In the genomic region with DNA sequence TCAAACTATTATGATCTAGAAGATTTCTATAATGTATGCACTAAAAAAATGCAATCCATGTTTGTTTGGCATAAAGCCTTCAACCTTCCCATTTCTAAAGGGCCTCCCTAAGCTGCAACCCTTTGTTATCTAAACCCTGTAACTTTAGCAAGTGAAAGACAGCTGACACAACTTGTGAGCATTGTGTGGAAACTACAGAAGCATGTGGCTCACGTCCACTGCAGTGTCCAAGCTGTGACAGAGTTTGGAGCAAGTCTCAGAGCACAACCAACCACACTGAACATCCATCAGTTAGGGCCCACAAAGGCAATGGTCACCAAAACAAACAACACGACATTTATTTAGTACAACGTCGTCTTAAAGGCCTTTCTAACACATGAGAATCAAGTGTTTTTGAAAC, we compare ENCODE assay signal across 30 mouse cellular contexts.
"Had no signal": no experiment of that assay in that cellular context is flagged by ENCODE, and none has a peak within 500 bp of the region (broad histone marks: within the 10 kb centered on the region; RNA-seq: fewer than 3 reads in every experiment).

No protein-coding gene starts in this region.

- H3K4me3 ChIP-seq: left cerebral cortex, adult 2 months; limb, embryonic 10.5 days; limb, embryonic 12.5 days; limb, embryonic 13.5 days; limb, embryonic 15.5 days; liver, embryonic 12.5 days; liver, embryonic 13.5 days; liver, embryonic 15.5 days; lung, embryonic 15.5 days; megakaryocyte, embryonic 14.5 days; midbrain, embryonic 10.5 days; midbrain, embryonic 12.5 days; midbrain, embryonic 13.5 days; midbrain, embryonic 15.5 days; myocyte; neural tube, embryonic 12.5 days; neural tube, embryonic 13.5 days had no signal

- H3K9me3 ChIP-seq: limb, embryonic 10.5 days; limb, embryonic 12.5 days; limb, embryonic 13.5 days; limb, embryonic 15.5 days; liver, embryonic 12.5 days; liver, embryonic 13.5 days; liver, embryonic 15.5 days; lung, embryonic 15.5 days; megakaryocyte, embryonic 14.5 days; midbrain, embryonic 10.5 days; midbrain, embryonic 12.5 days; midbrain, embryonic 13.5 days; midbrain, embryonic 15.5 days; neural tube, embryonic 12.5 days; neural tube, embryonic 13.5 days had no signal

- H3K27ac ChIP-seq: left cerebral cortex, adult 2 months; limb, embryonic 10.5 days; limb, embryonic 12.5 days; limb, embryonic 13.5 days; limb, embryonic 15.5 days; liver, embryonic 12.5 days; liver, embryonic 13.5 days; liver, embryonic 14.5 days; liver, embryonic 15.5 days; lung, embryonic 15.5 days; macrophage; midbrain, embryonic 10.5 days; midbrain, embryonic 12.5 days; midbrain, embryonic 13.5 days; midbrain, embryonic 15.5 days; neural tube, embryonic 12.5 days; neural tube, embryonic 13.5 days had no signal

- H3K27me3 ChIP-seq: limb, embryonic 12.5 days; limb, embryonic 13.5 days; limb, embryonic 15.5 days; liver, embryonic 12.5 days; liver, embryonic 13.5 days; liver, embryonic 15.5 days; lung, embryonic 15.5 days; megakaryocyte, embryonic 14.5 days; midbrain, embryonic 12.5 days; midbrain, embryonic 13.5 days; midbrain, embryonic 15.5 days; neural tube, embryonic 12.5 days; neural tube, embryonic 13.5 days had no signal

- ATAC-seq: liver, embryonic 12.5 days; liver, postnatal 0 days; midbrain, embryonic 13.5 days; midbrain, embryonic 15.5 days; midbrain, embryonic 16.5 days had no signal

- H3K9ac ChIP-seq: limb, embryonic 12.5 days; limb, embryonic 13.5 days; limb, embryonic 15.5 days; liver, embryonic 12.5 days; liver, embryonic 13.5 days; liver, embryonic 14.5 days; liver, embryonic 15.5 days; liver, postnatal 0 days; lung, embryonic 14.5 days; lung, embryonic 15.5 days; midbrain, embryonic 12.5 days; midbrain, embryonic 13.5 days; midbrain, embryonic 15.5 days; neural tube, embryonic 12.5 days; neural tube, embryonic 13.5 days had no signal

- H3K4me2 ChIP-seq: limb, embryonic 12.5 days; limb, embryonic 13.5 days; limb, embryonic 15.5 days; liver, embryonic 11.5 days; liver, embryonic 12.5 days; liver, embryonic 13.5 days; liver, embryonic 15.5 days; lung, embryonic 14.5 days; lung, embryonic 15.5 days; midbrain, embryonic 11.5 days; midbrain, embryonic 12.5 days; midbrain, embryonic 13.5 days; midbrain, embryonic 15.5 days; neural tube, embryonic 12.5 days; neural tube, embryonic 13.5 days had no signal

- H3K4me1 ChIP-seq: limb, embryonic 12.5 days; limb, embryonic 13.5 days; limb, embryonic 15.5 days; liver, embryonic 12.5 days; liver, embryonic 13.5 days; liver, embryonic 15.5 days; lung, embryonic 15.5 days; midbrain, embryonic 10.5 days; midbrain, embryonic 12.5 days; midbrain, embryonic 13.5 days; midbrain, embryonic 15.5 days; neural tube, embryonic 12.5 days; neural tube, embryonic 13.5 days had no signal

- DNase-seq: left cerebral cortex, postnatal 4 days; liver; liver, embryonic 13.5 days; liver, postnatal 0 days; lung, adult 18-20 months; lung, adult 2 months; lung, embryonic 14.5 days; lung, postnatal 36 days; midbrain, embryonic 14.5 days had no signal
